Mouse (Mus musculus) limb, embryonic 14.5 days (tissue): ENCODE results near the gene Ube4b. TPM values are rescaled to one million over a fixed set of nuclear protein-coding genes. Genes with fewer than 3 reads are reported as not detected.

ENCODE experiments used
- ATAC-seq: fragments of 200-750 bp; cut with Nextera tagmentation; 2 replicates; pipeline ENCODE4 v1.8.0; 2017; ENCODE audit warnings: low read depth, moderate number of reproducible peaks, moderate TSS enrichment; ENCODE audit not compliant: low FRiP score
- DNase-seq: peaks from one replicate; pipeline ENCODE4 v3.0.0-alpha.2; 2015; ENCODE audit warnings: low spot score
- H3K27ac ChIP-seq: fragments of 300-500 bp; sonication (generic); replicated peaks from 2 replicates; pipeline ENCODE4 v1.5.1; 2014; ENCODE audit warnings: low read depth, mild to moderate bottlenecking, low read length, moderate library complexity, mixed read lengths
- H3K27me3 ChIP-seq: fragments of 300-500 bp; sonication (generic); 2 replicates; pipeline ENCODE4 v1.6.1; 2014; ENCODE audit warnings: low read length, mixed read lengths; ENCODE audit not compliant: control insufficient read depth, insufficient read depth
- H3K36me3 ChIP-seq: fragments of 300-500 bp; sonication (generic); 2 replicates; pipeline ENCODE4 v1.6.1; 2014; ENCODE audit warnings: mild to moderate bottlenecking, low read length, moderate library complexity, mixed read lengths; ENCODE audit not compliant: control insufficient read depth, insufficient read depth
- H3K4me1 ChIP-seq: fragments of 300-500 bp; sonication (generic); 2 replicates; pipeline ENCODE4 v1.6.1; 2014; ENCODE audit warnings: antibody characterized with exemption, low read length, mixed read lengths; ENCODE audit not compliant: control insufficient read depth, insufficient read depth
- H3K4me2 ChIP-seq: fragments of 300-500 bp; sonication (generic); replicated peaks from 2 replicates; pipeline ENCODE4 v1.6.1; 2014; ENCODE audit warnings: low read depth, mild to moderate bottlenecking, low read length, moderate library complexity; ENCODE audit not compliant: severe bottlenecking
- H3K4me3 ChIP-seq: fragments of 300-500 bp; sonication (generic); replicated peaks from 2 replicates; pipeline ENCODE4 v1.5.1; 2014; ENCODE audit warnings: low read length
- H3K9ac ChIP-seq: fragments of 300-500 bp; sonication (generic); 2 replicates; pipeline ENCODE4 v1.6.1; 2014; ENCODE audit warnings: mild to moderate bottlenecking, low read depth, low read length, moderate library complexity; ENCODE audit not compliant: severe bottlenecking
- H3K9me3 ChIP-seq: fragments of 300-500 bp; sonication (generic); 2 replicates; pipeline ENCODE4 v1.6.1; 2016; ENCODE audit warnings: low read length; ENCODE audit not compliant: control insufficient read depth
- POLR2A ChIP-seq: fragments of 200-500 bp; IDR thresholded peaks from 2 replicates; pipeline ENCODE4 v1.8.0; 2012; ENCODE audit warnings: inconsistent platforms, mild to moderate bottlenecking, moderate library complexity, borderline replicate concordance; ENCODE audit not compliant: insufficient read depth, insufficient read length; ENCODE audit errors: extremely low read depth
- WGBS: fragments of 180-500 bp; shearing (Covaris S2); extraction: QIAGEN DNeasy Blood & Tissue Kit; methylation state at CpG from one replicate; pipeline ENCODE4 v1.1.7; 2014; 5-methylcytosine and 5-hydroxymethylcytosine counted together
- polyA plus RNA-seq, 2 experiments: library from polyadenylated mRNA; depleted of rRNA in 1 of 2; stranded (reverse) in 1 of 2; unstranded in 1 of 2; fragments of >200 nt; fragmentation: Nextera tagmentation in 1 of 2; extraction: Ambion mirVana in 1 of 2; gene quantifications; 2 replicates each; pipeline versions ENCODE4 v1.2.1 to v1.2.3; 2012 to 2014

Gene Ube4b
- polyA plus RNA-seq, 2 experiments: 39.8 to 82.1 TPM

DNA sequence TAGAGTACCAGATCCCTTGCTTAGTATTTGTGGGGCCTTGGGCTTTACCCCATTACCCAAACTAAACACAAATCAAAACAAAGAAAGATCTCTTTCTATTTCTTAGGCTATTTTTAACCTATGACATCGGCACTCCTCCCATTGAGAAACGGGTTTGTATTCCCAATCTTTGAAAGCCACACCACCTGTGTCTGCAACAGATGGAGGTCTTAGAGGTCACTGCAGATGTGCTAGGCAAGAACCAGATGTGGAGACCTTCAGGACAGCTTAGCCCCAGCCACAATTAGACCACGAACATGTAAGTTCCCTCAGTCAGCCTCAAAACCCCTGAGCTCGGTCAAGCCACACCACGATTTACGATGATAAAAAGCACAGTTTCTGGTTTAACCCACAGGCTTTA is 103.8 kb downstream of the Ube4b start:
- DNase-seq (no peak), ATAC-seq (no peak)
- no peak overlapping the region for H3K4me2 ChIP-seq
- H3K27ac ChIP-seq: no peak overlapping the region
- 42% methylated on average over 6 of the region's 6 CpGs for WGBS
- no peak overlapping the region for H3K9ac ChIP-seq
- no peaks in the 10 kb centered on the region for H3K9me3 ChIP-seq
- H3K4me3 ChIP-seq: no peak overlapping the region
- H3K4me1 ChIP-seq: no peaks in the 10 kb centered on the region
- peaks cover 9% of the 10 kb centered on the region for H3K36me3 ChIP-seq
- H3K27me3 ChIP-seq: no peaks in the 10 kb centered on the region
- no peak for TF ChIP-seq POLR2A

GRCm38 (mm10) chr4:149322286-149322685 is 104.3 kb downstream of the Ube4b start:
- no peaks in the 10 kb centered on the region for H3K9me3 ChIP-seq
- WGBS: 86% methylated on average over 4 of the region's 4 CpGs
- no peak for ATAC-seq

DNA sequence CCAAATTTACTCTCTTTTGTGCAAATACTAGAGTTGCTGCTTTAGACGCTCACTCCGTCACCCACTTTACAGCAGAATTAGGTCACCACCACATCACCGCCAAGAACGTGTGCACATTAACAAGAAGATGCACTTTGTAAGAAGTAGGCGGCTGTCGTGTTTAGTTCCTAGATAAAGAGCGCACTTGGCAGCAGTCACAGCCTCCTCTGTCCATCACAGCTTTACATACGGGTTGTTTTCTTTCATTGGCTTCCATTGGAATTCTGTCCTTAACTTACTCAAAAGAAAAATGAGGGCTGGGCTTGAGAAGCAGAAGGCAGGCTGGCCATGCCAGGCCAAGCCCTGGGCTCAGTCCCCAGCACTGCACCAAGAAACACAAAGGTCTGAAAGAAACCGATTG is 107.5 kb downstream of the Ube4b start:
- no peak overlapping the region for H3K4me2 ChIP-seq
- DNase-seq: no peak
- H3K4me3 ChIP-seq: no peak overlapping the region

More at GRCm38 (mm10) chr4:149322286-149322685, 104.3 kb downstream of the Ube4b start:
- H3K36me3 ChIP-seq: peaks cover 5% of the 10 kb centered on the region
- H3K27me3 ChIP-seq: no peaks in the 10 kb centered on the region
- H3K9ac ChIP-seq: no peak overlapping the region
- no peak for TF ChIP-seq POLR2A
- DNase-seq: no peak
- H3K4me2 ChIP-seq: no peak overlapping the region
- H3K27ac ChIP-seq: no peak overlapping the region
- no peaks in the 10 kb centered on the region for H3K4me1 ChIP-seq
- H3K4me3 ChIP-seq: no peak overlapping the region

DNA sequence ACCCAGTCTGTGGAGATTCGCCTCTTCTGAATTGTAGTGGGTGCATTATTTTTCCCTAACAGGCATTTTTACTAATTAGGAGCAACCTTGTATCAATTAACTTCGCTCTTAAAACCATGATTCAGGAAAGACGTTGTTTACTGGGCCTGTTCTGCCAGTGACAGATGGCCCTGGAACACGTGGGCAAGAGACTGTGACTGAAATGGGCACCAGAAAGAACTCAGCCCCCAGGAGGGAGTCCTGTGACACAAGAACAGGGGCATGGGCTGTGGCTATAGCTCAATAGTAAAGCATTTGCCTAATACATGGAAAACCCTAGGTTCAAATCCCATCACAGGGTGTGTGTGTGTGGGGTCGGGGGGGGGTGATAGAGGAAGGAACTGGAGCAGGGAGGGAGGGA is 109.2 kb downstream of the Ube4b start:
- H3K9me3 ChIP-seq: no peaks in the 10 kb centered on the region
- TF ChIP-seq POLR2A: no peak

More for the DNA sequence above, 107.5 kb downstream of the Ube4b start:
- no peaks in the 10 kb centered on the region for H3K27me3 ChIP-seq
- H3K9ac ChIP-seq: no peak overlapping the region
- ATAC-seq: no peak
- H3K36me3 ChIP-seq: no peaks in the 10 kb centered on the region
- no peaks in the 10 kb centered on the region for H3K4me1 ChIP-seq
- TF ChIP-seq POLR2A: no peak
- 85% methylated on average over 9 of the region's 9 CpGs for WGBS
- H3K27ac ChIP-seq: no peak overlapping the region
- H3K9me3 ChIP-seq: no peaks in the 10 kb centered on the region

DNA sequence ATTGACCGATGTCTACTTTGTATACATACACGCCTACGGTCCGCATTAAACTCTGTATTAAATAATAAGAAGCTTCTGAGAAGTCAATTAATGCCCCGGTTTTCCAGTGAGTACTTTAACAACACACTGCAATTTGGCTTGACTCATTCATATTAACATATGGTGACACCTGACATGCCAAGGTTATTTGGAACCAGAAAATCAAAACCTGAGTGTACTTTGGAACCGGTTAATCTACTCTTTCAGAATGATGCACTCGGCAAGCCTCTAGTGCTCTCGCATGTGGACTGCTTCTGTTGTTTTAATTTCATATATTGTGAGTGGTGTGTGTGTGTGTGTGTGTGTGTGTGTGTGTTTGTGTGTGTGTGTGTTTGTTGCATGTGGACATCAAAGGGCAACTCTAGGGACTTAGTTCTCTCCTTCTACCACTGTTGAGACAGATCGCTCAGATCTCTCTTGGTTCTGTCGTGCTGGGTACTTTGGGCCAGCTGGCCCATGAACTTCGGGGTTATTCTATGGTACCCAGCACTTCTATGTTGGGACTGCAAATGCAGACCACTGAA is 112.2 kb downstream of the Ube4b start:
- H3K27me3 ChIP-seq: no peaks in the 10 kb centered on the region
- no peaks in the 10 kb centered on the region for H3K9me3 ChIP-seq
- H3K4me3 ChIP-seq: no peak overlapping the region
- WGBS: 82% methylated on average over 11 of the region's 11 CpGs
- no peak for DNase-seq
- H3K27ac ChIP-seq: no peak overlapping the region
- no peaks in the 10 kb centered on the region for H3K36me3 ChIP-seq
- H3K4me1 ChIP-seq: no peaks in the 10 kb centered on the region
- H3K9ac ChIP-seq: no peak overlapping the region
- ATAC-seq: no peak
- no peak for TF ChIP-seq POLR2A
- no peak overlapping the region for H3K4me2 ChIP-seq

More for the DNA sequence above, 109.2 kb downstream of the Ube4b start:
- Histone ChIP-seq H3K36me3 (no peaks in the 10 kb centered on the region), H3K27me3 (no peaks in the 10 kb centered on the region), H3K27ac (no peak overlapping the region), H3K4me2 (no peak overlapping the region), H3K4me1 (no peaks in the 10 kb centered on the region), H3K9ac (no peak overlapping the region), H3K4me3 (no peak overlapping the region)
- 32% methylated on average over 5 of the region's 5 CpGs for WGBS
- ATAC-seq (no peak), DNase-seq (no peak)
